Mouse (Mus musculus) kidney, embryonic 14.5 days (tissue): ENCODE data around the gene 4930447C04Rik. TPM values are rescaled to one million over a fixed set of nuclear protein-coding genes. Genes with fewer than 3 reads are reported as not detected.

Experiments used
- ATAC-seq: fragments of 200-750 bp; cut with Nextera tagmentation; 2 replicates; pipeline ENCODE4 v1.8.0; 2017; ENCODE audit warnings: moderate number of reproducible peaks, mild to moderate bottlenecking, moderate TSS enrichment, moderate library complexity; ENCODE audit not compliant: low FRiP score, low TSS enrichment
- H3K27ac ChIP-seq: fragments of 300-500 bp; sonication (generic); 2 replicates; pipeline ENCODE4 v1.5.1; 2014; ENCODE audit warnings: low read depth, mild to moderate bottlenecking, low read length, moderate library complexity, mixed read lengths
- H3K27me3 ChIP-seq: fragments of 300-500 bp; sonication (generic); 2 replicates; pipeline ENCODE4 v1.6.1; 2014; ENCODE audit warnings: mild to moderate bottlenecking, low read length; ENCODE audit not compliant: control insufficient read depth, insufficient read depth
- H3K36me3 ChIP-seq: fragments of 300-500 bp; sonication (generic); 2 replicates; pipeline ENCODE4 v1.6.1; 2014; ENCODE audit warnings: low read length, mixed read lengths; ENCODE audit not compliant: control insufficient read depth, insufficient read depth
- H3K4me1 ChIP-seq: fragments of 300-500 bp; sonication (generic); 2 replicates; pipeline ENCODE4 v1.6.1; 2014; ENCODE audit warnings: low read length, mixed read lengths; ENCODE audit not compliant: control insufficient read depth, insufficient read depth
- H3K4me2 ChIP-seq: fragments of 300-500 bp; sonication (generic); replicated peaks from 2 replicates; pipeline ENCODE4 v1.6.1; 2014; ENCODE audit warnings: low read depth, mild to moderate bottlenecking, low read length
- H3K4me3 ChIP-seq: fragments of 300-500 bp; sonication (generic); 2 replicates; pipeline ENCODE4 v1.5.1; 2014; ENCODE audit warnings: mild to moderate bottlenecking, low read length
- H3K9ac ChIP-seq: fragments of 300-500 bp; sonication (generic); 2 replicates; pipeline ENCODE4 v1.6.1; 2014; ENCODE audit warnings: low read depth, mild to moderate bottlenecking, low read length, moderate library complexity
- H3K9me3 ChIP-seq: fragments of 300-500 bp; sonication (generic); 2 replicates; pipeline ENCODE4 v1.6.1; 2016; ENCODE audit warnings: low read length; ENCODE audit not compliant: control insufficient read depth
- WGBS: fragments of 180-500 bp; shearing (Covaris S2); extraction: QIAGEN DNeasy Blood & Tissue Kit; methylation state at CpG from one replicate; pipeline ENCODE4 v1.1.7; 2014; 5-methylcytosine and 5-hydroxymethylcytosine counted together
- polyA plus RNA-seq: library from polyadenylated mRNA; unstranded; fragments of >200 nt; fragmentation: Nextera tagmentation; extraction: Ambion mirVana; gene quantifications from 2 replicates; pipeline ENCODE4 v1.2.1, GENCODE M21; 2014

4930447C04Rik gene
- 1.5 and 2.3 TPM in 2 replicates for polyA plus RNA-seq

- ATAC-seq, result no peak
- H3K36me3 ChIP-seq, result no peaks in the 10 kb centered on the region
- under 1% methylated on average over 39 of the region's 39 CpGs for WGBS
- peaks cover 4% of the 10 kb centered on the region; the same call in 1 of the 2 replicates for H3K4me1 ChIP-seq
- H3K27ac ChIP-seq, result no peak within 1 kb of the TSS
- H3K4me2 ChIP-seq, result peak within 1 kb of the TSS; percentile 12; the same call in 1 of the 2 replicates
- peak within 1 kb of the TSS; percentile 22 for H3K4me3 ChIP-seq
- H3K9me3 ChIP-seq, result no peaks in the 10 kb centered on the region
- no peak within 1 kb of the TSS for H3K9ac ChIP-seq
- H3K27me3 ChIP-seq, result peaks cover 96% of the 10 kb centered on the region
Measured at GRCm38 (mm10) chr12:72940071-72940821, at the start of gene 4930447C04Rik. Gene 4930447C04Rik, minus strand, starts transcription at chr12:72940774.

- H3K9me3 ChIP-seq, result no peaks in the 10 kb centered on the region
- H3K4me2 ChIP-seq, result no peak overlapping the region
- H3K4me1 ChIP-seq, result no peaks in the 10 kb centered on the region
- no peaks in the 10 kb centered on the region for H3K27me3 ChIP-seq
- H3K27ac ChIP-seq, result no peak overlapping the region
- H3K4me3 ChIP-seq, result no peak overlapping the region
- ATAC-seq, result no peak
- H3K36me3 ChIP-seq, result no peaks in the 10 kb centered on the region
- H3K9ac ChIP-seq, result no peak overlapping the region
- WGBS, result 83% methylated on average over 8 of the region's 8 CpGs
Measured at GRCm38 (mm10) chr12:72983071-72983857, 42.7 kb upstream of the 4930447C04Rik start.

GRCm38 (mm10) chr12:72982616-72983015 lies 42.0 kb upstream of the 4930447C04Rik start:
- no peak for ATAC-seq
- Histone ChIP-seq H3K9me3 (no peaks in the 10 kb centered on the region), H3K27ac (no peak overlapping the region), H3K27me3 (no peaks in the 10 kb centered on the region), H3K4me2 (no peak overlapping the region), H3K4me1 (no peaks in the 10 kb centered on the region), H3K36me3 (no peaks in the 10 kb centered on the region), H3K9ac (no peak overlapping the region), H3K4me3 (no peak overlapping the region)
- WGBS, result 75% methylated on average over 10 of the region's 10 CpGs

GRCm38 (mm10) chr12:72979236-72979635 lies 38.7 kb upstream of the 4930447C04Rik start:
- Histone ChIP-seq H3K9me3 (no peaks in the 10 kb centered on the region), H3K36me3 (no peaks in the 10 kb centered on the region), H3K9ac (no peak overlapping the region), H3K4me1 (no peaks in the 10 kb centered on the region), H3K4me3 (no peak overlapping the region), H3K27me3 (no peaks in the 10 kb centered on the region), H3K4me2 (no peak overlapping the region), H3K27ac (no peak overlapping the region)
- WGBS, result 86% methylated on average over 5 of the region's 5 CpGs
- no peak for ATAC-seq

GRCm38 (mm10) chr12:72977851-72978250 lies 37.3 kb upstream of the 4930447C04Rik start:
- 81% methylated on average over 3 of the region's 3 CpGs for whole genome bisulfite sequencing
- Histone ChIP-seq H3K36me3 (no peaks in the 10 kb centered on the region), H3K27ac (no peak overlapping the region), H3K27me3 (no peaks in the 10 kb centered on the region), H3K4me1 (no peaks in the 10 kb centered on the region), H3K4me2 (no peak overlapping the region), H3K4me3 (no peak overlapping the region), H3K9me3 (no peaks in the 10 kb centered on the region), H3K9ac (no peak overlapping the region)
- no peak for ATAC-seq

GRCm38 (mm10) chr12:72976718-72977117 lies 36.1 kb upstream of the 4930447C04Rik start:
- Histone ChIP-seq H3K4me1 (no peaks in the 10 kb centered on the region), H3K4me2 (peak overlapping the region; percentile 43), H3K27me3 (no peaks in the 10 kb centered on the region), H3K36me3 (no peaks in the 10 kb centered on the region), H3K4me3 (peak overlapping the region; percentile 9; the same call in 1 of the 2 replicates), H3K9ac (no peak overlapping the region), H3K27ac (no peak overlapping the region), H3K9me3 (no peaks in the 10 kb centered on the region)
- WGBS, result under 1% methylated on average over 12 of the region's 12 CpGs
- peak; percentile 80; the same call in 1 of the 2 replicates for ATAC-seq

GRCm38 (mm10) chr12:72976172-72976571 lies 35.6 kb upstream of the 4930447C04Rik start:
- Histone ChIP-seq H3K36me3 (no peaks in the 10 kb centered on the region), H3K9me3 (no peaks in the 10 kb centered on the region), H3K27ac (no peak overlapping the region), H3K9ac (no peak overlapping the region), H3K4me1 (no peaks in the 10 kb centered on the region), H3K4me2 (peak overlapping the region; percentile 43), H3K4me3 (peak overlapping the region; percentile 9; the same call in 1 of the 2 replicates), H3K27me3 (no peaks in the 10 kb centered on the region)
- 4% methylated on average over 7 of the region's 7 CpGs for WGBS
- no peak for ATAC-seq

- 9% methylated on average over 6 of the region's 6 CpGs for WGBS
- Histone ChIP-seq H3K9ac (no peak overlapping the region), H3K9me3 (no peaks in the 10 kb centered on the region), H3K4me2 (no peak overlapping the region), H3K4me1 (no peaks in the 10 kb centered on the region), H3K27ac (no peak overlapping the region), H3K4me3 (no peak overlapping the region), H3K36me3 (no peaks in the 10 kb centered on the region), H3K27me3 (no peaks in the 10 kb centered on the region)
- 0 out of 2 replicates have a peak, but pooled peaks have one; percentile 52 for ATAC-seq
Measured at GRCm38 (mm10) chr12:72973161-72973560, 32.6 kb upstream of the 4930447C04Rik start.

- Histone ChIP-seq H3K9ac (no peak overlapping the region), H3K27ac (no peak overlapping the region), H3K36me3 (no peaks in the 10 kb centered on the region), H3K27me3 (no peaks in the 10 kb centered on the region), H3K4me2 (no peak overlapping the region), H3K9me3 (no peaks in the 10 kb centered on the region), H3K4me1 (no peaks in the 10 kb centered on the region), H3K4me3 (no peak overlapping the region)
- ATAC-seq, result no peak
- 68% methylated on average over 14 of the region's 14 CpGs for WGBS
Measured at GRCm38 (mm10) chr12:72970620-72971019, 30.0 kb upstream of the 4930447C04Rik start.
